Mouse (Mus musculus): ENCODE measurements around the gene Fbxo36.

The Fbxo36 gene

DNA sequence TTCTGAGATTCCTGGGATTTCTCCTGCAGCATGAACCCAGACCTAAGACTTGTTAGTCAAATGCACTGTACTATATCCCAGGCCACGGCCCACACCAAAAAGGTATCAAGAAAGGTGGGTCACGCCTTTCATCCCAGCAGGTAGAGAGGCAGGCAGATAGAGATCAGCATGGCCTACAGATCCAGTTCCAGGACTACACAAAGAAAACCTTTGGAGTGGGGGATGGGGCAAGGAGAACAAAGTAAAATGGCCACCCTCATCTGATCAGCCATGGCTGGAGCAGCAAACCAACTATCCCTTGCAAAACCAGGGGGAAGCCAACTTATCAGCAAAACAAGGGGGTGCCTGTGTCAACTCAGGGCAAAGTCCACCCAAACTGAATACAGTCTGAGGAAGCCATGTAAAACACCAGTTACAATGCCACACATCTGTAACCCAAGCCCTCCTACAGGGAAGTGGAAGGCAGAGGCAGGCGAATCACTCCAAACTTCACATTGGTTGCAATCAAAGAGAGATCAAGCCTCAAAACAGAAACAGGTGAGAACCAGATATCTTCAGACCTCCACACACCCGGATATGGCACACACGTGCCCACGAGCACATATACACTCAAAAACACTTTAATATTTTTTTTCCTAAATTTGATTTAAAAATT lies 9.3 kb downstream of the Fbxo36 start:
- no peak for TF ChIP-seq GATA4 (IDR thresholded peaks at IDR 0.05; ENCODE audit: insufficient replicate concordance, low read length)

DNA sequence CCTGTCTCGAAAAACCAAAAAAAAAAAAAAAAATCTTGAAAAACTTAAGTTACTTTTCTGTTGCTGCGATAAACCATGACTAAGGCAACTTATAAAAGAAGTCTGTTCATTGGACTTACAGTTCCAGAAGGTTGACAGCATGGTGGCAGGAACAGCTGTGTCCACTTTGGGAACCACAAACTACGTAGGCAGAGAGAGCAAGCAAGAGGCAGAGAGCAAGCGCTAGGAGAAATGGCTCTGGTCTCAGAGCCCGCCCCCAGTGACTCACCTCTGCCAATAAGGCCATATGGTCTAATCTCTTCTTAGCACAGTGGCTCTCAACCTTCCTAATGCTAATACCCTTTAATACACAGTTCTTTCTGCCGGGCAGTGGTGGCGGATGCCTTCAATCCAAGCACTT lies 10.2 kb downstream of the Fbxo36 start:
- TF ChIP-seq GATA4 (IDR thresholded peaks at IDR 0.05; ENCODE audit: insufficient replicate concordance, low read length): no peak

DNA sequence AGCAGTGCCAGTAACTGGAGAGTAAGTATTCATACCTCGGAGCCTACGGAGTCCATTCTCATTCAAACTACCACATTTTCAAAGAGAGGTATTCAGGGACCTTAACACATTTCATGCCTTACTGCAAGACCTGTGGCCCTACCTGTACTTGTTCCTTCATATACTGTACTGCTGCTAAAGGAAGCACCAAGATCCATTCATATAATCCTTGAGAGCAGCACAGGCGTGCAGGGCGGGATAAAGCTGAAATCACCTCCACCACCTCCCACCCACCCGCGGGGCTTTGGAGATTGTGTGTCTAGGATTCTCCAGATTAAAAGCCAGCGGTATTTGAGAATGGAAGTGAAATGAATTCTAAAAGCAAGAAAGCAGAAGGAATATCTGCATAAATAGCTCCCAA lies 10.8 kb downstream of the Fbxo36 start:
- TF ChIP-seq GATA4 (IDR thresholded peaks at IDR 0.05; ENCODE audit: insufficient replicate concordance, low read length): no peak

DNA sequence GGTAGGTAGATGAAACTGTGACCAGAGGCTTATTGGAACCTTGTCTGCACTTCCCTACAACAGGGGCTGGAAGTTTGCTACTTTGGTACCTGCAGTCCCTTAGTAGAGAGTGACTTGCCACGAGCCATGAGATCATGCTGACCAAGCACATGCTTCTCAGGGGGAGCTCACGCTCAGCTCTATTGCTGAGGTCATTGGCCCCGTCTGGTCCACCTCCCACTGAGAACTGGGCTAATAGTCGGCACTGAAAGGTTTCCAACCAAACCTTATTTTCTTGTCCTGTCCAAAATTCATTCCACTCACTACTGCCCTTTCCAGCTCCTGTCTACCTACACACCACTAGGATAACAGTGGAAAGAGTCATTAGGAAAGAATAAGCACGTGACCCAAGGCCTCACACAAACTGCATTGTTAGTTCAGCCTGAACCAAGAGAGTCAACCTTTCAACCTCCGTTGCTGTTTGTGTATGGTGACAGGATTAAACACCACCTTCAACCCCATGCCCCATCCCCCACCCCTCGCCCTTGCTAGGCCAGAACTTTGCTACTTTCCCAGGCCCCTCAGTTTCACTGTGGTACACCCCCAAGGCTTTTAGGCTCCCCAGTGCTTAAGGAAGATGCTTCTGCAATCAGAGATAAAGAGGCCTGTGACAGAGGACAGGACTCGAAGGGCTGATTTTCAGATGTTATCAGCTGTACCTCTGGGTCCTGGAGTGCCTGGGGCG lies 12.0 kb downstream of the Fbxo36 start:
- no peak for TF ChIP-seq GATA4 (IDR thresholded peaks at IDR 0.05; ENCODE audit: insufficient replicate concordance, low read length)

DNA sequence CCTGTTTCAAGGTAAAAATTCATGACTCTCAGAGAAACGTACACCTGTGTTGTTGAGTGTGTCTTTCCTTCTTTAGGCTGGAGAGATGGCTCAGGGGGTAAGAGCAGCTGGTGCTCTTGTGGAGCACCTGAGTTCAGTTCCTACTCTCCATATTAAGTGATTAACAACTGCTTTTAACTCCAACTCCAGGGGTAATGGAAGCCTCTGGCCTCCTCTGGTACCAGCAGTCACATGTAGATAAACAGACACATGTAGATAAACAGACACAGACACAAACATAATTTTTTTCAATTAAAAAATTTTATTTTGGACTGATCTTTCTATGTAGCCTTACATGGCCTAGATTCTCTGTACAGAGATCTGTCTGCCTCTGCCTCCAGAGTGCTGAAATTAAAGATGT lies 14.1 kb downstream of the Fbxo36 start:
- TF ChIP-seq GATA4 (IDR thresholded peaks at IDR 0.05; ENCODE audit: insufficient replicate concordance, low read length): no peak

DNA sequence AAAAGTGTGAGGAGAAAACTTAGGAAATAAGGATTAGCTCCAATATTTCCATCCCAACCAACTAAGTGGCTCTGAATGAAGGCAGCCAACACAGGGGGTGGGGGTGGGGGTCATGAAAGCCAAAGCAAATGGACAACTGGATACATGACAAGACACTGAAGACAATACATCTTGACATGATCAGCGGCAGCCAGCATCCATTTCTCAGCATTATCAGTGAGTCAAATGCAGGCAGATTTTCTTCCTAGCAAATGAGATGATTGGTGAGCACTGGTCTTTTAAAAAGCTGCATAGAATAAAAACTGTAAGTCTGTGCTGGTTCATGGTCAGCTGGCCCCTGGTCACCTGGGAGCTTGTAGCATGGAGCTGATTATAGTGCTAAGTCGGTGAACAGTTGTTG lies 15.3 kb downstream of the Fbxo36 start:
- no peak for TF ChIP-seq GATA4 (IDR thresholded peaks at IDR 0.05; ENCODE audit: insufficient replicate concordance, low read length)

DNA sequence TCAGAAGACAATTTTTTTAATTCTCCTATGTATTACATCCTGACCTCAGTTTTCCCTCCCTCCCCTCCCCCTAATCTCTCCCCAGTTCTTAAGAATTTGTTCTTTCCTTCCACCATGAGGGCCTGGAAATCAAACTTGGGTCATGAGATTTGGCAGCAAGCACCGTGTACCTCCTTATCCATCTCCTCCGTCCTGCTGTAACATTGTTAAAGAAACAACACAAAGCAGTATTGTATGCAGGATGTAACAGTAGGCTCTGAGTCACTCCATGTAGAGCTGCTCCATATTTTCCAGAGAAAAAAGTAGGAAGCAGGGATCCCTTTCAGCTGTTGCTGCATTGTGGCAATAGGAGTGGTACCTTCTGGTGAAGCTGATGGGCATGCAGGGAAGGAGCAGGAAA lies 16.1 kb downstream of the Fbxo36 start:
- TF ChIP-seq GATA4 (IDR thresholded peaks at IDR 0.05; ENCODE audit: insufficient replicate concordance, low read length): no peak

DNA sequence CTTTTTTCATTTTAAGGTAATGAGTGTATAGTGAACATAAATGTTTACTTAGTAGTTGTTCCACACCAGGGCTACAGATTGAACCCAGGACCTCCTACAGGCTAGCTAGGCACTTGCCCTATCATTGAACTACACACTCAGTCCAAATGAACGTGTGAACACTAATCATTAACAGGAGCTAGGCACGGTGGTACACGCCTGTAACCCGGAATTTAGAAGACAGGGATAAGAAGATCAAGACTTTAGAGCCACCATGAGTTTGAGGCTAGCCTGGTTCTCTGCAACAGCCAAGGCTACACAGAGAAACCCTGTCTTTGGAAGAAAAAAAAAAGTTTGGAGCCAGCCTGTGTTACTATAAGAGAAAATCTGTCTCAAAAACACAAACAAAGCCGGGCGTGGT lies 20.0 kb downstream of the Fbxo36 start:
- TF ChIP-seq GATA4 (IDR thresholded peaks at IDR 0.05; ENCODE audit: insufficient replicate concordance, low read length): no peak

DNA sequence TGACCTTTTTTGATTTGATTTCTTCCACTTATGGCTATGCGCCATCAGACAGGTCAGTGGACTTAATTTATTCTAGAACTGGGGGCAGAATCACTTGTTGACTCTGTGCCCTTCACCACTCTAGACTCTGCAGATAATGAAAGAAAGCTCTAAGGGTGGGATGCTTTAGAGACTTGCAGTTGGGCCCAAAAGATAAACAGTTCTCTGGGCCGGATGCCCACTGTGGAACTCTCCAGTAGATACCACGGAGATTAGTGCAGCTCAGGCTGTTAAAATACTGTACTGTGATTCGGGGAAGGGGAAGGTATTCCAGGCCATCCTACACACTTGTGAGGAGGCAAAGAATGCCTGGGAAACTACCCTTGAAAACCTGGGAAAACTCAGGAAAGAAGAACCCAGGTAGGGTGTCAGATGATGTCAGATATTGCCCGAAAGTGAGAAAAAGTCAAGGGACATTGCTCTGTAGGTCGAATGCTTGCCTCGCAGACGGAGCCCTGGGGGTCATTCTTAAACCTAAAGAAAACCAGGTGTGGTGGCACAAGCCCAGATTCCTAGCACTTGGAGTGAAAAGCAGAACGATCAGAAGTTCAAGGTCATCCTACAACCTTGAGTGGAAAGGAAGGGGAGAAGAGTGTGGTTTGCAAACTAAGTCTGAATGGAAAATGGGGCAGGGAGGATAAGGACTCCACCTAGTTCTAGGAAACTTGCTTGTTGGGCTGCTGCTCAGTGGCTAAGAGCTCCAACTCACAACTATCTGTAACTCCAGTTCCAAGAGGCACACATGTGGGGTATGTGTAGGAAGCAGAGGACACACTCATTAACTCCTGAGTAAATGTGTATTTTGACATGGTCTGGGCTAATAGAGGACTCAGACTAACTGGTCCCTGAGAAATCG lies 21.0 kb downstream of the Fbxo36 start:
- no peak for TF ChIP-seq GATA4 (IDR thresholded peaks at IDR 0.05; ENCODE audit: insufficient replicate concordance, low read length)

DNA sequence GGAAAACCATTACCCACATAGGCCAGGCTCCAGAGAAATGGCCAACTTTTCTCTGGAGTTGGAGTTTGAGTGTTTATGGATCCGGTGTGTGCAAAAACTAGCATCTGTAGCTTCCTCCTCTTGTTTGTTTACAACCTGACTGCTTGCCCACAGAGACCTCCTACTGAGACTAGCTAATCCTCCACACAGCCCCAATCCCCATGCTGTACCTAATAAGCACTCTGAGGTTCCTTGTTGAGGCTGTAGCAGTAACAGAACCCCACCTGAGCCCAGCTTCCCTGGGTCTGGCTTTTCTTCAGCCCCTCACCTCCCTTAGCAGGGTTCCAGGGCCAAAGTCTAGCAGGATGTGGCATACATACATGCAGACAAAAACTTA lies 21.6 kb downstream of the Fbxo36 start:
- TF ChIP-seq GATA4 (IDR thresholded peaks at IDR 0.05; ENCODE audit: insufficient replicate concordance, low read length): no peak

DNA sequence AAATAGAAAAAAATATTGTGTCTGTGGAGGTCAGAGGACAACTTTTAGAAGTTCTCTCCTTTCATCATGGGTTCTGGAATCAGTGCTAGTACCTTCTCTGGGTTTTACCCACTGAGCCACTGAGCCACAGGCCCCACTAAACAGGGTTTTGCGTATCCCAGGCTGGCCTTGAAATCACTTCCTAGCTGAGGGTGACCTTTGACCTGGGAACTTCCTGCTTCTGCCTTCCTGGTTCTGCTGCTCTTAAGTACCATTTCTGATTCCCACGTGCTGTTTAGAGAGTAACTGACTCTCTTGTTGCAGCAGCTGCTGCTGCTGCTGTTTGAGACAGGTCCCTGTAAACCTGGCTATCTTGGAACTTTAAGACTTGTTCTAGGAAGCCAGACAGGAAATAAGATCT lies 25.0 kb downstream of the Fbxo36 start:
- no peak for TF ChIP-seq GATA4 (IDR thresholded peaks at IDR 0.05; ENCODE audit: insufficient replicate concordance, low read length)

DNA sequence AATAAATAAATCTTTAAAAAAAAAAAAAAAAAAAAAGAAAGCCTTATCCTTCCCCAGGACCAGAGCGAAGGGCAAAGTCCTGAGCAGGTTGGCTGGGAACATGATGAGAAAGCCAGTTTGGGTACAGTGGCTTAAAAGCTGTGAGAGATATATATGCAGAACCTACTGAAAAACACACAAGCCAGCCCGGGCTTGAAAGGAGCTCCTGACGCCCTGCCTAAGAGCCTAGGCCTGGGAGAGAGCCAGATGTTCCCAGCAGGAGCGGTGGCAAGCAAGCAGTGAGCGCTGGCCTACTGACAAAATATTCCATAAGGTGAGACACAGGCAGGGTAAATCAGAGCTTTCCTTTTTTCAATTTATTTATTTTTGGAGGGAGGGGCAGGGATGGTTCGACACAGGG lies 26.6 kb downstream of the Fbxo36 start:
- TF ChIP-seq GATA4 (IDR thresholded peaks at IDR 0.05; ENCODE audit: insufficient replicate concordance, low read length): no peak

DNA sequence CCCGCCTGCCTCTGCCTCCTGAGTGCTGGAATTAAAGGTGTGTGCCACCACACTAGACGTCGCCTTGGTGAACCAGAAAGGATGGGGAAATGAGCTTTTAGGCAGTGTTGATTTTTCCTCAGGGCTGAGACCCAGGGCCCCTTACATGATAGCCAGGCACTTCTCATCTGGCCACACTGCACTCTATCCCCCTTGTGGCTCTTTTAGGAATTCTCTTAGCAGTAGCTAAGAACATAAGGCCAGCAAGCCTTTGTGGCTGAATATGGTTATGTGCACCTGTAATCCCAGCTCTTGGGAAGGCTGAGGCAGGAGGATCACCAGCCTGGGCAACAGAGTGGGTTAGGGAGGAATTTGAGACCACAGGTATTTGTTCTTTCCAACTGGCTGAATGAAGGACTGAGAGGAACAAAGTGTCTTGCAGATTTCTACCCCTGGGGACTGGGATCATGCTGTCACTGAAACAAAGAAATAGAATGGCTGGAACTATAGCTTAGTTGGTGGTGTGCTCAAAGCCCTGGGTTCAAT lies 27.1 kb downstream of the Fbxo36 start:
- no peak for TF ChIP-seq GATA4 (IDR thresholded peaks at IDR 0.05; ENCODE audit: insufficient replicate concordance, low read length)

DNA sequence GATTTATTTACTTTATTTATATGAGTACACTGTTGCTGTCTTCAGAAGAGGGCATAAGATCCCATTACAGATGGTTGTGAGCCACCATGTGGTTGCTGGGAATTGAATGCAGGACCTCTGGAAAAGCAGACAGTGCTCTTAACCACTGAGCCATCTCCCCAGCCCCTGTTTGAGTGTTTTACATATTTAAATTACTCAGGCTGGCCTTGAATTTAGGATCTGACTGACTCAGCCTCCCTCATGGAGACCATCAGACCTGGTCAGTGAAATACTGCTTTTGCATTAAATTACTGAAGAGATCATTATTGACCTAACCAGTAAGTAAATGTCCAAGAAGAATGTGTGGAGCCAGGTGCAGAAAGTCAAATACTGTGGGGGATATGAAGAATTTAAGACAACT lies 28.7 kb downstream of the Fbxo36 start:
- TF ChIP-seq GATA4 (IDR thresholded peaks at IDR 0.05; ENCODE audit: insufficient replicate concordance, low read length): no peak

DNA sequence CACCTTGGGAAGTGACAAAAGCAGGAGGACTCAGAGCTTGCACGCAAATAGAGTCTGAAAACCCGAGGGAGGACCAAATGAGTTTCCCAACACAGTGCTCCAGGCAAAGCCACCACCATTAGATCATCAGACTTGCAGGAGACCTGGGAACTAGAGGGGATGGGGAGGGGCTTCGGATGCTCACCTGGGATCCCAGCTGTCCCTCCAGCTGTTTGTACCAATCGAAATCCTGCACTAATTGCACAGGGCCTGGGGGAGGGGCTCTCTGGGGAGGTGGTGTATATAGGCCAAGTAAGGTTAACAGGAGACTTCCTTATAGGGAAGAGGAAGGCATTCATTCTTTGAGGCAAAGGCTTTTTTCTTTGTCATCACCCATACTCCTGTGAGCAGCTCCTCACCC lies 29.2 kb downstream of the Fbxo36 start:
- no peak for TF ChIP-seq GATA4 (IDR thresholded peaks at IDR 0.05; ENCODE audit: insufficient replicate concordance, low read length)

DNA sequence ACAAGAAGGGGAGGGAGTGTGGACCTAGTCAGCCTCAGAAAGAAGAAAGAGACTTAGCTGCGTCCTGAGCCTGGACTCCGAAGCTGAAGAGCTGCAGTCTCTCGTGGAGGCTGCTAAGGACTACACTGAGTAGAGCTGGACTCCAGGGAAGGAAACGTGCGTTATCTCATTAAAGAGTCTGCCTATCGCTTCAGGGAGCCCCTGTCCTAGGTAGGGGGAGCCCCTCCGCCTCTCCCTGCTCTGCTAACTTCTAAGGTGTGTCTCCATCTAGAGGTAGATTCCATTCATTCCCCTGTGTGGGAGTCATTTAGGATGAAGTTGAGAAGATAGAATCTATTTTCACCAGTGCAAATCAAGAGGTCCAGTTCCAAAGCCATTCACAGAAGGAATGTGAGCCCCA lies 29.9 kb downstream of the Fbxo36 start:
- TF ChIP-seq GATA4 (IDR thresholded peaks at IDR 0.05; ENCODE audit: insufficient replicate concordance, low read length): no peak

All from liver, adult (tissue).